In the genomic region with DNA sequence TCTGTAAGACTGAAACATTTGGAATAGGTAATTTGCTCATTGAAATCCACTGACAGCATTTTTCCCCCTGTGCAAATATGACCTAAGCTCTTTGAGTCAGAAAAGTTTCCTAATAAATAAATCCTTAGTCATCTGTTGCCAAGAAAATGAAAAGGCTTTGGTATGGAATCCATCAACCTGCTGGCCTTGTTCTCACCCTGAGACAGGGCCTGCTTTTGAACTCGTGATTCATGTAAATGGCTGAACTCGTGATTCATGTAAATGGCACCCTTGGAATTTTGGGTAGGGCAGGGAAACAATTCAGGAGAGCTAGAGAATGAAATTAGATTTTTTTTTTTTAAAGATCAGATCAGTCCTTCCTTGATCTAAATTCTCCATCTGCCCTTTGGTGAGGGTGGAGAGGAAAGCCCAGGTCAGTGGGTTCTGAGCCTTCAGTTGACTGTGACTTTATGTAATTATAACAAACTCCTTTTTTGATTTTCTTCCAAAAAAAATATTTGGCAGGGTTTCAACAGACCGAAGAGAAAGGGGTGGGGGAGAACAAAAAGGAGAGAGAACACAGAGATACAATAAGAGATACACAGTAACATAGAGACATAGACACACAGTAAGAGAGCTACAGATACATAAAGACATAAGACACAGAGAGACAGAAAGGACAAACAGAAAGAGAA, we compare ENCODE assay signal across 7 mouse cellular contexts.
A peak's percentile ranks its signal among the peaks of the same experiment; 100 is the strongest.
DNase-seq lines count a peak whose midpoint lies in the region; ATAC-seq and TF ChIP-seq lines count a peak whose summit lies in the region.

No protein-coding gene starts in this region.

- peak; percentile 10 for ATAC-seq in forebrain, embryonic 14.5 days
- no peak; the same call in 1 of the 2 replicates for ATAC-seq in midbrain, embryonic 15.5 days (replicated peaks)

- no peak for DNase-seq in layer of hippocampus, adult 2 months (ENCODE audit: low spot score in 2 of 2)
- no peak for DNase-seq in layer of hippocampus, adult 8-10 months (ENCODE audit: low spot score in 2 of 2)
- DNase-seq in ZHBTc4 (ENCODE audit: low read depth, low spot score) = peak; percentile 81
- no peak for DNase-seq in forebrain, embryonic 14.5 days (ENCODE audit: low spot score)
- no peak for DNase-seq in cerebellum, adult 11 months
- no peak for DNase-seq in thymus, postnatal 14 days

- H3K27me3 ChIP-seq in forebrain, embryonic 14.5 days (replicated peaks; ENCODE audit: control insufficient read depth, insufficient read depth, low read length) = no peaks in the 10 kb centered on the region
- no peaks in the 10 kb centered on the region for H3K27me3 ChIP-seq in midbrain, embryonic 15.5 days (replicated peaks)

- H3K27ac ChIP-seq in layer of hippocampus, adult 2 months = no peak overlapping the region
- no peak overlapping the region for H3K27ac ChIP-seq in forebrain, embryonic 14.5 days (ENCODE audit: low read depth, low read length)
- no peak overlapping the region for H3K27ac ChIP-seq in midbrain, embryonic 15.5 days

- H3K4me3 ChIP-seq in layer of hippocampus, adult 2 months = peak overlapping the region; percentile 67
- H3K4me3 ChIP-seq in forebrain, embryonic 14.5 days (ENCODE audit: low read depth, low read length) = no peak overlapping the region
- H3K4me3 ChIP-seq in midbrain, embryonic 15.5 days = peak overlapping the region; percentile 88

- no peaks in the 10 kb centered on the region for H3K36me3 ChIP-seq in forebrain, embryonic 14.5 days (ENCODE audit: control insufficient read depth, insufficient read depth, low read length)
- no peaks in the 10 kb centered on the region for H3K36me3 ChIP-seq in midbrain, embryonic 15.5 days (replicated peaks)

- no peaks in the 10 kb centered on the region for H3K9me3 ChIP-seq in forebrain, embryonic 14.5 days (replicated peaks; ENCODE audit: control insufficient read depth, low read length)
- H3K9me3 ChIP-seq in midbrain, embryonic 15.5 days = no peaks in the 10 kb centered on the region

- WGBS in forebrain, embryonic 14.5 days = 53% methylated on average over 3 of the region's 3 CpGs
- 61% methylated on average over 3 of the region's 3 CpGs for WGBS in midbrain, embryonic 15.5 days

- H3K4me2 ChIP-seq in forebrain, embryonic 14.5 days (ENCODE audit: low read length) = peak overlapping the region; percentile 73; the same call in 1 of the 2 replicates
- peak overlapping the region; percentile 64; the same call in 1 of the 2 replicates for H3K4me2 ChIP-seq in midbrain, embryonic 15.5 days

- no peak overlapping the region for H3K9ac ChIP-seq in forebrain, embryonic 14.5 days (ENCODE audit: low read length)
- H3K9ac ChIP-seq in midbrain, embryonic 15.5 days = no peak overlapping the region

- TF ChIP-seq CTCF in layer of hippocampus, adult 2 months (conservative IDR thresholded peaks at IDR 0.05) = no peak

- peaks cover 23% of the 10 kb centered on the region; the same call in 1 of the 2 replicates for H3K4me1 ChIP-seq in forebrain, embryonic 14.5 days (ENCODE audit: control insufficient read depth, insufficient read depth, low read length)
- H3K4me1 ChIP-seq in midbrain, embryonic 15.5 days = peaks cover 36% of the 10 kb centered on the region
